Mouse (Mus musculus): Measurements from ENCODE around the gene Grid2ip. TPM values are rescaled to one million over a fixed set of nuclear protein-coding genes. Genes with fewer than 3 reads are reported as not detected.

The Grid2ip gene
- polyA plus RNA-seq, 1 experiment from 2014 or later = 0.65 TPM

- Histone ChIP-seq H3K4me1 (replicated peaks) (no peaks in the 10 kb centered on the region), H3K9ac (replicated peaks) (no peak overlapping the region), H3K36me3 (peaks cover 48% of the 10 kb centered on the region), H3K4me2 (no peak overlapping the region), H3K27me3 (no peaks in the 10 kb centered on the region; the same call in 1 of the 2 replicates), H3K4me3 (replicated peaks) (no peak overlapping the region), H3K9me3 (no peaks in the 10 kb centered on the region), H3K27ac (no peak overlapping the region)
- ATAC-seq (ENCODE audit: insufficient number of reproducible peaks, insufficient read depth, low FRiP score, low TSS enrichment, low read depth) = no peak
- 74% methylated on average over 4 of the region's 4 CpGs for WGBS
These were observed 65.9 kb downstream of the Grid2ip start for GRCm38 (mm10) chr5:143422990-143423389.

DNA sequence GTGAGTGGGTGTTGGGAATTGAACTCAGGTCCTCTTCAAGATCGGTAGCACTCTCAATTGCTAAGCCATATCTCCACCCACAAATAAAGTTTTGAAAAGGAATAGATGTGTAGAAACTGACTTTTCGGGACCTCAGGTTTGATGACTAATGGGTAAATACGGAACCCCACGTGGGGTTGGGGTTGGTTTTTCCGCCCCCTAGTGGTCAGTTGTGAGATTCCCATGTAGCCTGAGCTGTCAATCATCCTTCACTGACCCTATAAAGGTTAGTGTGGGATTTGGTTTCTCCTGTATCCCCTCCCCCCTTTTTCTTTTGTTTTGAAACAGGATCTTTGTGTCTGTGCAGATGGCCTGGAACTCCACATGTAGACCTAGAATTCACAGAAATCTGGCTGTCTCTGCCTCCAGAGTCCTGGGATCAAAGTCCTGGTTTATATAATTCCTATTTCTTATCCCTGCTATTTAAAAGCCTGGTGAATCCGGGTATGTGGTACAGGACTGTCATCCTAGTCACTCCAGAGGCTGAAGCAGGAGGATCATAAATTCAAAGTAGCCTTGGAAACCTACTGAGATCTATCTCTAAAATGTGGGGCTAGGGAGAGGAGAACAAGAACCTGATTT lies 66.9 kb downstream of the Grid2ip start:
- Histone ChIP-seq H3K36me3 (peaks cover 38% of the 10 kb centered on the region), H3K4me1 (replicated peaks) (no peaks in the 10 kb centered on the region), H3K4me3 (replicated peaks) (no peak overlapping the region), H3K4me2 (no peak overlapping the region), H3K9ac (replicated peaks) (no peak overlapping the region), H3K27me3 (no peaks in the 10 kb centered on the region; the same call in 1 of the 2 replicates), H3K9me3 (no peaks in the 10 kb centered on the region), H3K27ac (no peak overlapping the region)
- 33% methylated on average over 6 of the region's 6 CpGs for WGBS
- no peak for ATAC-seq (ENCODE audit: insufficient number of reproducible peaks, insufficient read depth, low FRiP score, low TSS enrichment, low read depth)

- no peak for ATAC-seq (ENCODE audit: insufficient number of reproducible peaks, insufficient read depth, low FRiP score, low TSS enrichment, low read depth)
These were observed 77.3 kb downstream of the Grid2ip start for GRCm38 (mm10) chr5:143434421-143434820.

GRCm38 (mm10) chr5:143441298-143441697 lies 84.2 kb downstream of the Grid2ip start:
- H3K9me3 ChIP-seq = no peaks in the 10 kb centered on the region
- H3K9ac ChIP-seq (replicated peaks) = no peak overlapping the region
- 70% methylated on average over 3 of the region's 3 CpGs for WGBS
- no peak overlapping the region for H3K4me2 ChIP-seq
- H3K27ac ChIP-seq = no peak overlapping the region
- H3K4me3 ChIP-seq (replicated peaks) = no peak overlapping the region
- H3K36me3 ChIP-seq = no peaks in the 10 kb centered on the region
- H3K4me1 ChIP-seq (replicated peaks) = no peaks in the 10 kb centered on the region
- no peaks in the 10 kb centered on the region for H3K27me3 ChIP-seq
- no peak for ATAC-seq (ENCODE audit: insufficient number of reproducible peaks, insufficient read depth, low FRiP score, low TSS enrichment, low read depth)

More at GRCm38 (mm10) chr5:143434421-143434820, 77.3 kb downstream of the Grid2ip start:
- Histone ChIP-seq H3K27me3 (no peaks in the 10 kb centered on the region), H3K9me3 (no peaks in the 10 kb centered on the region), H3K4me1 (replicated peaks) (peaks cover 11% of the 10 kb centered on the region), H3K27ac (no peak overlapping the region), H3K9ac (replicated peaks) (no peak overlapping the region), H3K4me2 (no peak overlapping the region), H3K36me3 (no peaks in the 10 kb centered on the region), H3K4me3 (replicated peaks) (no peak overlapping the region)
- 4% methylated on average over 4 of the region's 4 CpGs for WGBS

GRCm38 (mm10) chr5:143441753-143442152 lies 84.6 kb downstream of the Grid2ip start:
- H3K36me3 ChIP-seq = no peaks in the 10 kb centered on the region
- WGBS = 85% methylated on average over 12 of the region's 12 CpGs
- ATAC-seq (ENCODE audit: insufficient number of reproducible peaks, insufficient read depth, low FRiP score, low TSS enrichment, low read depth) = no peak
- H3K9me3 ChIP-seq = no peaks in the 10 kb centered on the region
- H3K4me2 ChIP-seq = no peak overlapping the region
- no peaks in the 10 kb centered on the region for H3K27me3 ChIP-seq
- no peaks in the 10 kb centered on the region for H3K4me1 ChIP-seq (replicated peaks)
- no peak overlapping the region for H3K27ac ChIP-seq
- no peak overlapping the region for H3K9ac ChIP-seq (replicated peaks)
- H3K4me3 ChIP-seq (replicated peaks) = no peak overlapping the region

Other genes with a start within 250 kb of the Grid2ip start
- gene Rnf216, start 244.3 kb upstream of the Grid2ip start, polyA plus RNA-seq (2016; fragmentation: Nextera tagmentation; extraction: Ambion mirVana) = 58.2 and 60.1 TPM in 2 replicates
- gene Olfr718-ps1, start 209.8 kb upstream of the Grid2ip start, polyA plus RNA-seq (2016; fragmentation: Nextera tagmentation; extraction: Ambion mirVana) = not detected in 2 replicates
- 19.4 and 21.5 TPM in 2 replicates for gene Rbak, start 176.6 kb upstream of the Grid2ip start, polyA plus RNA-seq (2016; fragmentation: Nextera tagmentation; extraction: Ambion mirVana)
- not detected in 2 replicates for gene Spdye4b, start 176.3 kb upstream of the Grid2ip start, polyA plus RNA-seq (2016; fragmentation: Nextera tagmentation; extraction: Ambion mirVana)
- gene Spdye4a, start 130.4 kb upstream of the Grid2ip start, polyA plus RNA-seq (2016; fragmentation: Nextera tagmentation; extraction: Ambion mirVana) = not detected in 2 replicates
- 25.1 and 26.1 TPM in 2 replicates for gene Zfp12, start 122.2 kb upstream of the Grid2ip start, polyA plus RNA-seq (2016; fragmentation: Nextera tagmentation; extraction: Ambion mirVana)
- gene Zfp316, start 87.3 kb upstream of the Grid2ip start, polyA plus RNA-seq (2016; fragmentation: Nextera tagmentation; extraction: Ambion mirVana) = 8.5 and 11.0 TPM in 2 replicates
- 0.12 and 0.18 TPM in 2 replicates for gene Zfp853, start 63.7 kb upstream of the Grid2ip start, polyA plus RNA-seq (2016; fragmentation: Nextera tagmentation; extraction: Ambion mirVana)
- 53.9 and 56.9 TPM in 2 replicates for gene E130309D02Rik, start 42.0 kb upstream of the Grid2ip start, polyA plus RNA-seq (2016; fragmentation: Nextera tagmentation; extraction: Ambion mirVana)
- 77.1 and 87.0 TPM in 2 replicates for gene Zdhhc4, start 28.1 kb upstream of the Grid2ip start, polyA plus RNA-seq (2016; fragmentation: Nextera tagmentation; extraction: Ambion mirVana)
- 288 and 297 TPM in 2 replicates for gene Kdelr2, start 46.5 kb downstream of the Grid2ip start, polyA plus RNA-seq (2016; fragmentation: Nextera tagmentation; extraction: Ambion mirVana)
- gene Daglb, start 107.2 kb downstream of the Grid2ip start, polyA plus RNA-seq (2016; fragmentation: Nextera tagmentation; extraction: Ambion mirVana) = 10.5 and 11.1 TPM in 2 replicates
- 400 and 444 TPM in 2 replicates for gene Rac1, start 170.7 kb downstream of the Grid2ip start, polyA plus RNA-seq (2016; fragmentation: Nextera tagmentation; extraction: Ambion mirVana)